Mouse (Mus musculus): ENCODE results near the gene Parp12. TPM values are rescaled to one million over a fixed set of nuclear protein-coding genes. Genes with fewer than 3 reads are reported as not detected.
A peak's percentile ranks its signal among the peaks of the same experiment; 100 is the strongest.

The Parp12 gene
- polyA plus RNA-seq, 2 experiments from 2014 or later = 2.7 to 4.3 TPM

- ATAC-seq = no peak
Measured at GRCm38 (mm10) chr6:39057161-39057560, 61.0 kb downstream of the Parp12 start.

- peak; percentile 78 for ATAC-seq
Measured at GRCm38 (mm10) chr6:39055831-39056261, 62.3 kb downstream of the Parp12 start.

- ATAC-seq = peak; percentile 63
Measured at GRCm38 (mm10) chr6:39054878-39055508, 63.2 kb downstream of the Parp12 start.

- ATAC-seq = no peak
Measured at GRCm38 (mm10) chr6:39054206-39054864, 63.8 kb downstream of the Parp12 start.

GRCm38 (mm10) chr6:39052636-39053035 is 65.5 kb downstream of the Parp12 start:
- no peak for ATAC-seq

GRCm38 (mm10) chr6:39051799-39052556 is 66.2 kb downstream of the Parp12 start:
- no peak for ATAC-seq

- ATAC-seq = no peak
Measured at GRCm38 (mm10) chr6:39050836-39051235, 67.3 kb downstream of the Parp12 start.

- ATAC-seq = no peak
Measured at GRCm38 (mm10) chr6:39049141-39049540, 69.0 kb downstream of the Parp12 start.

- no peak for ATAC-seq
Measured at GRCm38 (mm10) chr6:39040451-39040850, 77.7 kb downstream of the Parp12 start.

Other genes with a start within 250 kb of the Parp12 start
- gene Tbxas1, start 242.9 kb downstream of the Parp12 start, polyA plus RNA-seq (2017; shearing (Covaris generic)) = under 1 TPM in 1 of 2 experiments, not detected in 1; 0.91 TPM
- gene Hipk2, start 242.2 kb downstream of the Parp12 start, polyA plus RNA-seq (2017; shearing (Covaris generic)) = 10 to 100 TPM; 16.1 to 16.5 TPM
- 10 to 100 TPM; 10.2 to 13.6 TPM for gene Kdm7a, start 88.4 kb upstream of the Parp12 start, polyA plus RNA-seq (2017; shearing (Covaris generic))